Mouse (Mus musculus) cortical plate, adult 2 months (tissue): ENCODE data around the gene Gm5741.

Experiments used
- CTCF ChIP-seq: fragments of 200-500 bp; IDR thresholded peaks from 2 replicates; pipeline ENCODE4 v1.5.1; 2011; ENCODE audit warnings: mild to moderate bottlenecking, control low read depth, low read length; ENCODE audit not compliant: insufficient read depth; ENCODE audit errors: extremely low read depth
- POLR2A ChIP-seq: fragments of 200-500 bp; IDR thresholded peaks from 2 replicates; pipeline ENCODE4 v1.6.1; 2011; ENCODE audit warnings: mild to moderate bottlenecking, low read length, control low read depth; ENCODE audit not compliant: insufficient read depth; ENCODE audit errors: extremely low read depth

DNA sequence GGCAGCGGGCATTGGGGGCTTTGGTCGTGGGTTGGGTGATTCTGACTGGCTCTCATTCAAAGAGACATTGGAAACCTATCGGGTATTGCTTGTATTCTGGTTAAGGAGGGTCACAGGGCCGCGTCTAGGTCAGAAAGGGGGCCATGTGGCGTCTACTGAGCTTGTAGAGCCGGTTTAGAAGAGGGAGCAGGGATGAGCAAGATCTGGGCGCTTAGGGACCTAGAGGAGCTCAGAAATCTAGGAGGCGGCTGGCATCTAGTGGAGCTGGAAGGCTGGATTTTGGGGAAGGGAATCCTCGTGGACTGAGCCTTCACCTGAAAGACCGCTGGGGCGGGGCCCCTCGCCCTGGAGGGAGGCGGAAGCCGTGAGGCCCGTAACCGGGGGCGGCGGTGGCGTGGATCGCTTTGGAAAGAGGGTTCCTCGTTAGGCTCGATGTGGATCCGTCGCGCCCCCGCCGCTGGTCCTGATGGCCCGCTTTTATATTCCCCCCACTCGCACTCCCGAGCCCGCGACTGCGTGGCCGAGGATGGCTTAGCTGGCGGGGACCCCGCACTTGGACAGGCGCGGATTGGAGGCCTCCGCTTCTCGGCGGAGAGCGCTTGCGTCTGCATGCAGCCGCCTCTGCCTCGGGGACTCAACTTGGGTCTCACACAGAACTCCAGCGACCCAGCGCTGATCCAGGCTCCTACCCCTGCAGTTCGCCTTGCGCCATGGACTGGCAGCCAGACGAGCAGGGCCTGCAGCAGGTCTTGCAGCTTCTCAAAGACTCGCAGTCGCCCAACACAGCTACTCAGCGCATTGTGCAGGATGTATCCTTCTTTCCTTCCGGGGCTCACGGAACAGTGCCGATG, 29.9 kb downstream of the Gm5741 start:
- TF ChIP-seq CTCF (no peak), POLR2A (peak; percentile 39; the same call in 1 of the 2 replicates)
